Mouse (Mus musculus) neural tube, embryonic 11.5 days (tissue): ENCODE data around the gene Sptbn4. TPM values are rescaled to one million over a fixed set of nuclear protein-coding genes. Genes with fewer than 3 reads are reported as not detected.

Experiments
- ATAC-seq: fragments of 200-750 bp; cut with Nextera tagmentation; 2 replicates; pipeline ENCODE4 v1.8.0; 2017; ENCODE audit warnings: moderate number of reproducible peaks, mild to moderate bottlenecking, moderate TSS enrichment, moderate library complexity; ENCODE audit not compliant: insufficient read depth, low FRiP score, low TSS enrichment
- DNase-seq: peaks from one replicate; pipeline ENCODE4 v3.0.0-alpha.2; 2015; ENCODE audit warnings: low spot score
- H3K27ac ChIP-seq: fragments of 300-500 bp; sonication (generic); 2 replicates; pipeline ENCODE4 v1.5.1; 2014; ENCODE audit warnings: low read depth, mild to moderate bottlenecking, low read length
- H3K27me3 ChIP-seq: fragments of 300-500 bp; sonication (generic); 2 replicates; pipeline ENCODE4 v1.6.1; 2014; ENCODE audit warnings: mild to moderate bottlenecking, low read length, mixed read lengths; ENCODE audit not compliant: control insufficient read depth, insufficient read depth
- H3K36me3 ChIP-seq: fragments of 300-500 bp; sonication (generic); 2 replicates; pipeline ENCODE4 v1.6.1; 2014; ENCODE audit warnings: mild to moderate bottlenecking, low read length, moderate library complexity, mixed read lengths; ENCODE audit not compliant: control insufficient read depth, insufficient read depth
- H3K4me1 ChIP-seq: fragments of 300-500 bp; sonication (generic); 2 replicates; pipeline ENCODE4 v1.6.1; 2014; ENCODE audit warnings: low read length, mixed read lengths; ENCODE audit not compliant: control insufficient read depth, insufficient read depth
- H3K4me2 ChIP-seq: fragments of 300-500 bp; sonication (generic); 2 replicates; pipeline ENCODE4 v1.6.1; 2014; ENCODE audit warnings: low read depth, mild to moderate bottlenecking, moderate library complexity
- H3K4me3 ChIP-seq: fragments of 300-500 bp; sonication (generic); 2 replicates; pipeline ENCODE4 v1.5.1; 2014; ENCODE audit warnings: low read depth, low read length
- H3K9ac ChIP-seq: fragments of 300-500 bp; sonication (generic); 2 replicates; pipeline ENCODE4 v1.6.1; 2014; ENCODE audit warnings: mild to moderate bottlenecking, low read length
- H3K9me3 ChIP-seq: fragments of 300-500 bp; sonication (generic); 2 replicates; pipeline ENCODE4 v1.6.1; 2016; ENCODE audit warnings: low read length; ENCODE audit not compliant: control insufficient read depth
- WGBS: fragments of 180-500 bp; shearing (Covaris S2); extraction: QIAGEN DNeasy Blood & Tissue Kit; methylation state at CpG from one replicate; pipeline ENCODE4 v1.1.7; 2014; 5-methylcytosine and 5-hydroxymethylcytosine counted together
- polyA plus RNA-seq: library from polyadenylated mRNA; unstranded; fragments of >200 nt; fragmentation: Nextera tagmentation; extraction: Ambion mirVana; gene quantifications from 2 replicates; pipeline ENCODE4 v1.2.1, GENCODE M21; 2014

The Sptbn4 gene
- polyA plus RNA-seq, 1 experiment from 2014 or later: 0.34 TPM

DNA sequence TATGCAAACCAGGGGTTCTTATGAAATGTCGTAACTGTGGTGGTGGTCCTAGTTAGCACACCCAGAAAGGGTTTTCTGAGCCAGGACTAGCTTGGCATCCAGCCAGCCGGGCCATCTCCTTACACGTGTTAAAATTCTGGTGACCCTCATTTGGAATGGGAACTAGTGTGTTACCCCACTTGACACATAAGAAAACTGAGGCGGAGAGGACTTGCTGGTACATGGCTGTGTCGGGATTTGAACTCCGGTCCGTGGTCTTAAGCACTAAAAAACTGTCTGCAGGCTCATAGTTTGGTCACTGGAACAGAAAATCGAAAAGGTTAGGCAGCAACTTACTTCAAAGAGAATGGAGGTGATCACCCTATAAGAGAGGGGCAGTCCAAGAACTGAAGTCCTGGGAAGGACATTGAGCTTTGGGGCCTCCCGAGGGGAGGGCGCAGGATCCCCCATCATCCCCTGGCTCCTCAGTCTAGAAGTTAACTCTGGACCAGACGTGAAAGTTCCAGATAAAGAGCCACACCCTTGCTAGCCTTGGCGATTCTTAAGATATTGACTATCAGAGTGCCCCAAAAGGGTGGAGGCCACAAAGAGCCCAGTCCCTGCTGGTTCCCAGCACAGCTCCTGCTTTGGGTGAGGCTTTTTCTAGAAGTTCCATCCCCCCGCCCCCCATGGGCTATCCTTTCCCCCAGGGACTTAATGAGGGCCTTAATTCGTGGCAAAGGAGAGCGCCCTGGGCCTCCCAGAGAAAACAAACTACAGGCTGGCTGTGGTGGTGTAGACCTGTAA, 1.1 kb upstream of the Sptbn4 start:
- Histone ChIP-seq H3K9ac (no peak overlapping the region), H3K27ac (no peak overlapping the region), H3K4me2 (peak overlapping the region; percentile 67), H3K27me3 (peaks cover 27% of the 10 kb centered on the region), H3K36me3 (no peaks in the 10 kb centered on the region), H3K4me3 (peak overlapping the region; percentile 38), H3K9me3 (no peaks in the 10 kb centered on the region), H3K4me1 (peaks cover 5% of the 10 kb centered on the region; the same call in 1 of the 2 replicates)
- no peak for DNase-seq
- WGBS: 62% methylated on average over 15 of the region's 15 CpGs
- ATAC-seq: no peak

DNA sequence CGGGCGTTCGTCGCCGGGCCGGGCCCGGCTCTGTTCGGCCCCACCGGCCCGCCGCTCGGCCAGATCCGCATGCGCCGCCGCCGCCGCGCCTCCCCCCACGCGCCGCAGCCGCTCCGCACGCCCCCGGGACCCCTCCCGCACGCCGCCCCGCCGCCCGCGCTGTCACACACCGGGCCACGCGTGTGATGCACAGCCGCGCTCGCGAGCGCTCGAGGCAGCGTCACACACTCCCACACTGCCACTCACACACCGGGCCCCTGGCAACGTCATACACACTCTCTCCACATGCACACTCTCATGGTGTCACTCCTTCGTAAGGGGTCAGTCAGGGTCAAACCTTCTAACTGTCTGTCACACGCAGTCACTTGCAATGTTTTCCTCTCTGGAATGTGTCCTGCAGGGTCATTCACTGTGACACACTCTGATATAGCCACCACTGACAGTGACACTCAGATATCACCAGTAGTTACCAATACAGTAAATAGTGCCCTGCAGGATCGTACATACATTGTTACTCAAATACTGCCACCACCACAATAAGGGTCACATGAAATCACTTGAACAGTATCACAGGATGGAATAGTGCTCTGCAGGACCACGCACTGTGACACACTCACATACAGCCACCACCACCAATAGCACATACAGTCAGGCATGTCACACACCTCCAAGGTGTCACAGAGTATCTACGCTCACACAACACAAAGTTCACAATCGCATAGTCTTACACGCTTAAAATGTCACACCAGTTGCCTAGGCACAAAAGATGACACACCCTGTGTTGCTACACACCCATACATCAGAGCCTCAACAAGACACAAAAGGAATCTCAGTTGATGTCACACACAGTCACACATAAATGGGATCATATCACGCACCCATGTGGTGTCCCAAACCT, 716 bp downstream of the Sptbn4 start:
- no peaks in the 10 kb centered on the region for H3K36me3 ChIP-seq
- peaks cover 5% of the 10 kb centered on the region; the same call in 1 of the 2 replicates for H3K4me1 ChIP-seq
- H3K9me3 ChIP-seq: no peaks in the 10 kb centered on the region
- peaks cover 27% of the 10 kb centered on the region for H3K27me3 ChIP-seq
- peak overlapping the region; percentile 59 for H3K9ac ChIP-seq
- H3K27ac ChIP-seq: no peak overlapping the region
- DNase-seq (no peak), ATAC-seq (peak; percentile 49)
- peak overlapping the region; percentile 46 for H3K4me3 ChIP-seq
- 14% methylated on average over 23 of the region's 53 CpGs for WGBS
- peak overlapping the region; percentile 88 for H3K4me2 ChIP-seq

DNA sequence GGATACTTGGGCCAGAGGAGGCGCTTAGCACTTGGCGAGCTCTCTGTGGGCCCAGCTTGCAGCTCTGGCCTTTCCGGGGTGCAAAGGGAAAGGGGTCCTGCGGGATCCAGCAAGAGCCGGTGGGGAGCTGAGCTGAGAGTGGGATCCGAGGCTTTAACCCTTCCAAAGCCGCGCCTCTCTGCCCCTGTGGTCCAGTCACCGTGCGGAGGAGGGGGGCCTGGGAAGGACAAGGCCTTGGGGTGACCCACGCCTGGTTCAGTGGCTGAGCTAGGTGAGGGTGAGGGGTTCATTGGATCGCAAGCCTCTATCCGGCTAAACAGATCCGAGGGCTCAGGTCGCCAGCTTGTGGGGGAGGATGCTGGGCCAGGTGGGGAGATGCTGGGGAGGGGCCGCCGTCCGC, 1.4 kb downstream of the Sptbn4 start:
- Histone ChIP-seq H3K4me1 (peaks cover 5% of the 10 kb centered on the region; the same call in 1 of the 2 replicates), H3K4me3 (peak overlapping the region; percentile 46), H3K36me3 (no peaks in the 10 kb centered on the region), H3K4me2 (peak overlapping the region; percentile 88), H3K27me3 (peaks cover 27% of the 10 kb centered on the region), H3K9me3 (no peaks in the 10 kb centered on the region), H3K27ac (no peak overlapping the region), H3K9ac (peak overlapping the region; percentile 59)
- 2% methylated on average over 15 of the region's 18 CpGs for WGBS
- no peak for ATAC-seq
- no peak for DNase-seq

DNA sequence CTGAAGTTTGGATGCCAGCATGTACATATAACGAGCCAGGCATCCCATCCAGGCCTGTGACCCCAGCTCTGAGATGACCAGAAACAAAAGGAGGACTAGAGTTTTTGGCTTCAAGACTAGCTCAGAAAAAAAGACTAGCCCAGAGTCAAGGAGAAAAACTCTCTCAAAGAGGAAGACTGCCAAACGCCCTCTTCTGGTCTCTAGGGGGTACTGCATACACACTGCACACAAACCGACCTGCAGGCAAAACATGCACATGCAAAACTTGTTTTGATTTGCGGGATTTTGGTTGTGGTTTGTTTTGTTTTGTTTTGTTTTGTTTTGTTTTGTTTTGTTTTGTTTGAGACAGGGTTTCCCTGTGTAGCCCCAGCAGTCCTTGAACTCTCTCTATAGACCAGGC, 7.5 kb downstream of the Sptbn4 start:
- H3K4me3 ChIP-seq: no peak overlapping the region
- H3K9ac ChIP-seq: no peak overlapping the region
- no peaks in the 10 kb centered on the region for H3K4me1 ChIP-seq
- peaks cover 6% of the 10 kb centered on the region; the same call in 1 of the 2 replicates for H3K27me3 ChIP-seq
- ATAC-seq: no peak
- no peak overlapping the region for H3K4me2 ChIP-seq
- peaks cover 2% of the 10 kb centered on the region; the same call in 1 of the 2 replicates for H3K9me3 ChIP-seq
- no peak overlapping the region for H3K27ac ChIP-seq
- no peak for DNase-seq
- 76% methylated on average over 4 of the region's 4 CpGs for WGBS
- H3K36me3 ChIP-seq: no peaks in the 10 kb centered on the region

DNA sequence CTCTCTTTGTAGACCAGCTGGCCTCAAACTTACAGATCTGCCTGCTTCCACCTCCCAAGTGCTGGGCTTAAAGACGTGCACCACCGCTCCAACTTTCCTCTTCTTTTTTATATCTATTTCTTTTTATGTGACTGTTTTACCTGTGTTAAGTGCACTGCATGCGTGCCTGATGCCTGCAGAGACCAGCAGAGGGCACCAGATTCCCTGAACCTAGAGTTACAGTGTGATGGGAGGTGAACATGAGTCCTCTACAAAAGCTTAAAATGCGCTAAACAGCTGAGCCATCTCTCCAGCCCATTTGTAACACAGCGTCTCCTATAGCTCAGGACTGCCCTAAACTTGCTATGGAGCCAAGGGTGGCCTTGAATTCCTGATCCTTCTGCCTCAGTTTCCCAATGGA, 9.9 kb downstream of the Sptbn4 start:
- H3K36me3 ChIP-seq: no peaks in the 10 kb centered on the region
- no peak for ATAC-seq

DNA sequence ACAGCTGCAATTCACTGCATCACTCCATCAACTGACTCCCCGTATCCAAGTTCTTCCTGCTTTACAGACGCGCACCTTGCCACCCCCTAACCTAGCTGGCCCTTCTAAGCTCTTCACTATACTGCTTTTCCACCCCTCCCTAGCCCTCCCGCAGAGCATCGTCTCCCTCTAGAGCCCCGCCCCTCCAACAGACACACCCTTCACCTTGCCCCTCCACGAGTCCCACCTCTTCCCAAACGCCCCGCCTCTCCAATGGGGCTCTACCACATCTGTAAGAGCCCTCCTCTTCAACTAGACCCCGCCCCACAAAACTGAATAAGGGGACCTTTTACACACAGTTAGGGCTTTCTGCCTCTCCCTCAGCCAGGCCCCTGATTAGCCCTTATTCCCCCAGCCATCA, 13.7 kb downstream of the Sptbn4 start:
- H3K36me3 ChIP-seq: no peaks in the 10 kb centered on the region
- no peak overlapping the region for H3K27ac ChIP-seq
- DNase-seq (no peak), ATAC-seq (no peak)
- H3K27me3 ChIP-seq: peaks cover 5% of the 10 kb centered on the region; the same call in 1 of the 2 replicates
- no peak overlapping the region for H3K4me2 ChIP-seq
- no peak overlapping the region for H3K4me3 ChIP-seq
- 14% methylated on average over 10 of the region's 10 CpGs for WGBS
- no peak overlapping the region for H3K9ac ChIP-seq
- no peaks in the 10 kb centered on the region for H3K4me1 ChIP-seq
- H3K9me3 ChIP-seq: no peaks in the 10 kb centered on the region

More for the DNA sequence above, 9.9 kb downstream of the Sptbn4 start:
- DNase-seq: no peak
- H3K4me3 ChIP-seq: no peak overlapping the region
- H3K4me1 ChIP-seq: no peaks in the 10 kb centered on the region
- peaks cover 5% of the 10 kb centered on the region; the same call in 1 of the 2 replicates for H3K27me3 ChIP-seq
- no peak overlapping the region for H3K9ac ChIP-seq
- WGBS: 70% methylated on average over 5 of the region's 5 CpGs
- no peak overlapping the region for H3K4me2 ChIP-seq
- H3K9me3 ChIP-seq: peaks cover 2% of the 10 kb centered on the region; the same call in 1 of the 2 replicates
- H3K27ac ChIP-seq: no peak overlapping the region

DNA sequence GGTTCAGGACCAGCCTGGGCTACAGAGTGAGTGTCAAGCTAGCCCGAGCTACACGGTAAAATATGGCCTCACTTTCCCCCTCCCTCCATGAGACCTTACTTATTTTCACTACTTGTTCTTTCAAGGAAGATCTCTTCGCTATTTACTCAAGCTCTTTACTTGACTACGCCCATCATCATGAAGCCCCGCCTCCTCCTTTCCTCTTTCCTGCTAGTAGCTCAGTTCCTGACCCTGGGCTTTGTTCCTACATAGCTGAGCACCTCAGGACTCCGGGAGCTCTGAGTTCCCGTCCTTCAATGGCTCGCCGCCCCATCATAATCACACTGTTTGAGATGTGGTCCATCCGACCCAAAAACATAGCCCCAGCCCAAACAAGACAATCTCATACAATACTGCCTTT, 14.1 kb downstream of the Sptbn4 start:
- H3K9me3 ChIP-seq: no peaks in the 10 kb centered on the region
- H3K4me2 ChIP-seq: no peak overlapping the region
- H3K36me3 ChIP-seq: no peaks in the 10 kb centered on the region
- no peaks in the 10 kb centered on the region for H3K4me1 ChIP-seq
- H3K27me3 ChIP-seq: peaks cover 5% of the 10 kb centered on the region; the same call in 1 of the 2 replicates
- ATAC-seq (no peak), DNase-seq (no peak)
- H3K4me3 ChIP-seq: no peak overlapping the region
- no peak overlapping the region for H3K9ac ChIP-seq
- WGBS: 26% methylated on average over 10 of the region's 10 CpGs
- H3K27ac ChIP-seq: no peak overlapping the region

DNA sequence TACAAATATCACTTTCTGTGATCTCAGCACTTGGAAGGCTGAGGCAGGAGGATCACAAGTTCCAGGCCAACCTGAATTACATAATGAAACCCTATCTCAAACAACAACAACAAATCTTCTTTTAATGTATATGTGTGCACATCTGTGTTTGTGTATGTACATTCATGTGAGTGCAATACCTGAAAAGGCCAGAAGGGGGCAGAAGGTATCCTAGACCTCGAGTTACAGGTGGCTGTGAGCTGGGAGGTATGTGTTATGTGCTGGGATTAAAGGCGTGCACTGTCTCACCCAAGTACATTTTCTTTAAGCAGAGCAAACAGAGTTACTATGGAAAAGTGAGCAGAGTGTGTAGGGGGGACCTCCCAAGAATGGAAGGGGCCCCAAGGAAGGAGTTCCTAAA, 18.4 kb downstream of the Sptbn4 start:
- 56% methylated on average over 2 of the region's 2 CpGs for WGBS

More for the DNA sequence above, 18.4 kb downstream of the Sptbn4 start:
- ATAC-seq: no peak
- H3K4me2 ChIP-seq: no peak overlapping the region
- no peak overlapping the region for H3K4me3 ChIP-seq
- no peaks in the 10 kb centered on the region for H3K36me3 ChIP-seq
- no peak for DNase-seq
- H3K4me1 ChIP-seq: no peaks in the 10 kb centered on the region
- H3K9ac ChIP-seq: no peak overlapping the region
- no peak overlapping the region for H3K27ac ChIP-seq
- H3K9me3 ChIP-seq: no peaks in the 10 kb centered on the region
- H3K27me3 ChIP-seq: peaks cover 2% of the 10 kb centered on the region; the same call in 1 of the 2 replicates
